Comparison of ENCODE assay signal across 23 mouse cellular contexts in genomic region chr7:143082024-143082423, GRCm38 (mm10). TPM values are rescaled to one million over a fixed set of nuclear protein-coding genes. Genes with fewer than 3 reads are reported as not detected.
DNase-seq lines count a peak whose midpoint lies in the region; ATAC-seq and TF ChIP-seq lines count a peak whose summit lies in the region.
"Had no signal": no experiment of that assay in that cellular context is flagged by ENCODE, and none has a peak within 500 bp of the region (broad histone marks: within the 10 kb centered on the region; RNA-seq: fewer than 3 reads in every experiment).

No protein-coding gene starts in this region.

- no peaks in the 10 kb centered on the region for H3K9me3 ChIP-seq in liver, embryonic 11.5 days (ENCODE audit: control insufficient read depth, low read length)
- H3K9me3 ChIP-seq in liver, postnatal 0 days (ENCODE audit: low read length) = no peaks in the 10 kb centered on the region
- no peaks in the 10 kb centered on the region for H3K9me3 ChIP-seq in CH12.LX (replicated peaks; ENCODE audit: low read length)
- H3K9me3 ChIP-seq: embryonic facial prominence, embryonic 10.5 days; forebrain, embryonic 13.5 days; G1E; heart, embryonic 12.5 days; hindbrain, embryonic 10.5 days had no signal

- H3K36me3 ChIP-seq in liver, embryonic 11.5 days (ENCODE audit: control insufficient read depth, insufficient read depth, low read length) = no peaks in the 10 kb centered on the region
- no peaks in the 10 kb centered on the region for H3K36me3 ChIP-seq in liver, postnatal 0 days (replicated peaks; ENCODE audit: insufficient read depth, low read length)
- H3K36me3 ChIP-seq in CH12.LX (replicated peaks in 1 of 2; ENCODE audit: control insufficient read depth in 1 of 2, insufficient read depth in 1 of 2, low read length in 1 of 2) (peaks cover 0 to 5% of the 10 kb centered on the region in 2 experiments), myocyte (ENCODE audit: control insufficient read depth, insufficient read depth) (no peaks in the 10 kb centered on the region)
- H3K36me3 ChIP-seq: embryonic facial prominence, embryonic 10.5 days; G1E; heart, embryonic 12.5 days; hindbrain, embryonic 10.5 days had no signal

- no peak for DNase-seq in liver, embryonic 11.5 days (ENCODE audit: low spot score)
- no peak for DNase-seq in liver, postnatal 0 days
- DNase-seq in CH12.LX (ENCODE audit: extremely low read depth) = peak; percentile 69
- peak; percentile 23 for DNase-seq in MN1 (ENCODE audit: low spot score)
- DNase-seq: adrenal gland, adult 2 months; adrenal gland, postnatal 36 days; cerebellum, adult 2 months; cerebellum, postnatal 10 days; forebrain, postnatal 0 days; gastrocnemius, adult 2 months; gastrocnemius, postnatal 25 days had no signal

- TF ChIP-seq EP300 in liver, postnatal 0 days (IDR thresholded peaks at IDR 0.05; ENCODE audit: low read depth) = no peak
- TF ChIP-seq EP300 in CH12.LX (IDR thresholded peaks at IDR 0.05; ENCODE audit: low read length) = no peak

- H3ac ChIP-seq in myocyte (ENCODE audit: control insufficient read depth, insufficient read length) = no peak overlapping the region

- dilution Hi-C loops in CH12.LX (cut with MboI; ENCODE audit: extremely low pct_ligation_motif_present, extremely low pct_unique_long_range_greater_than_20kb, low sequenced_read_pairs) = no loop called here

- TF ChIP-seq POLR2A in CH12.LX (IDR thresholded peaks at IDR 0.05; ENCODE audit: low read depth, low read length) (no peak), myocyte (IDR thresholded peaks at IDR 0.05; ENCODE audit: insufficient read length, low read depth) (no peak)

- no peaks in the 10 kb centered on the region for H3K4me1 ChIP-seq in liver, embryonic 11.5 days (replicated peaks; ENCODE audit: control insufficient read depth, insufficient read depth, low read length)
- H3K4me1 ChIP-seq in liver, postnatal 0 days (ENCODE audit: insufficient read depth) = no peaks in the 10 kb centered on the region
- peaks cover 10 to 37% of the 10 kb centered on the region in 2 experiments for H3K4me1 ChIP-seq in CH12.LX (ENCODE audit: control insufficient read depth in 1 of 2, insufficient read depth in 2 of 2)

- TF ChIP-seq RAD21 in CH12.LX (IDR thresholded peaks at IDR 0.05; ENCODE audit: low read depth, low read length) = no peak; the same call in 1 of the 2 replicates

- no peak overlapping the region for H3K4me2 ChIP-seq in liver, embryonic 11.5 days
- H3K4me2 ChIP-seq in liver, postnatal 0 days (ENCODE audit: low read depth, low read length) = no peak overlapping the region
- H3K4me2 ChIP-seq in CH12.LX (ENCODE audit: insufficient read depth, low read depth, poor library complexity, severe bottlenecking) (no peak overlapping the region), myocyte (ENCODE audit: low read depth) (no peak overlapping the region)
- H3K4me2 ChIP-seq: forebrain, embryonic 13.5 days; heart, embryonic 12.5 days; hindbrain, embryonic 14.5 days had no signal

- 0 out of 2 replicates have a peak, but pooled peaks cover 2% of the 10 kb centered on the region for H3K27me3 ChIP-seq in liver, embryonic 11.5 days (replicated peaks; ENCODE audit: control insufficient read depth, insufficient read depth, low read length)
- H3K27me3 ChIP-seq in liver, postnatal 0 days (ENCODE audit: insufficient read depth, low read length) = no peaks in the 10 kb centered on the region
- H3K27me3 ChIP-seq in CH12.LX (replicated peaks) = no peaks in the 10 kb centered on the region
- peaks cover 8% of the 10 kb centered on the region for H3K27me3 ChIP-seq in myocyte (ENCODE audit: control insufficient read depth, insufficient read depth, insufficient read length)
- H3K27me3 ChIP-seq: Patski had no signal

- no peak overlapping the region for H3K9ac ChIP-seq in liver, embryonic 11.5 days (ENCODE audit: low read depth, low read length)
- no peak overlapping the region for H3K9ac ChIP-seq in liver, postnatal 0 days (replicated peaks)
- no peak overlapping the region for H3K9ac ChIP-seq in CH12.LX (ENCODE audit: insufficient read depth, low read depth)
- H3K9ac ChIP-seq: forebrain, embryonic 13.5 days; forebrain, postnatal 0 days; heart, embryonic 12.5 days; hindbrain, embryonic 14.5 days had no signal

- WGBS in liver, embryonic 11.5 days = 53% methylated on average over 6 of the region's 6 CpGs
- WGBS in liver, postnatal 0 days (ENCODE audit: insufficient replicate concordance) = 44% methylated on average over 6 of the region's 6 CpGs

- no peak overlapping the region for H3K27ac ChIP-seq in liver, embryonic 11.5 days (ENCODE audit: low read depth, low read length)
- no peak overlapping the region for H3K27ac ChIP-seq in liver, postnatal 0 days (ENCODE audit: low read depth)
- H3K27ac ChIP-seq in CH12.LX (ENCODE audit: insufficient read depth, low read depth) = no peak overlapping the region
- H3K27ac ChIP-seq: embryonic facial prominence, embryonic 10.5 days; forebrain, embryonic 13.5 days; gastrocnemius, adult 2 months; hindbrain, embryonic 10.5 days; hindbrain, embryonic 14.5 days had no signal

- no peak overlapping the region for H3K4me3 ChIP-seq in liver, embryonic 11.5 days (ENCODE audit: low read depth, low read length)
- no peak overlapping the region for H3K4me3 ChIP-seq in liver, postnatal 0 days (ENCODE audit: low read depth, low read length)
- H3K4me3 ChIP-seq in CH12.LX (replicated peaks in 1 of 3; ENCODE audit: low read depth in 2 of 3, low read length in 2 of 3, poor library complexity in 1 of 3) = no peak overlapping the region
- H3K4me3 ChIP-seq in myocyte = no peak overlapping the region
- H3K4me3 ChIP-seq: embryonic facial prominence, embryonic 10.5 days; forebrain, embryonic 13.5 days; gastrocnemius, adult 2 months; heart, embryonic 12.5 days; hindbrain, embryonic 10.5 days had no signal

- TF ChIP-seq CTCF in liver, postnatal 0 days (IDR thresholded peaks at IDR 0.05; ENCODE audit: low read depth) = no peak
- TF ChIP-seq CTCF in CH12.LX (conservative IDR thresholded peaks at IDR 0.05 in 1 of 2, IDR thresholded peaks at IDR 0.05 in 1 of 2; ENCODE audit: low read depth in 2 of 2, low read length in 2 of 2) = peak in 1 of 2 experiments; percentile 44; a peak in 2 of 4 replicates

- 0 out of 2 replicates have a peak, but pooled peaks have one; percentile 49 for ATAC-seq in liver, embryonic 11.5 days (replicated peaks; ENCODE audit: low FRiP score)
- ATAC-seq in liver, postnatal 0 days = no peak
- no peak for ATAC-seq in CD4-positive, CD25-positive, alpha-beta regulatory T cell, adult 4 months
- ATAC-seq: activated CD4-positive, CD25-positive, alpha-beta regulatory T cell, adult 4 months; forebrain, embryonic 13.5 days; forebrain, postnatal 0 days; Patski had no signal

- in situ Hi-C loops in CH12.LX (cut with MboI; ENCODE audit: low pct_ligation_motif_present, low pct_unique_long_range_greater_than_20kb, low sequenced_read_pairs) = no loop called here

- H3K79me2 ChIP-seq in CH12.LX (replicated peaks; ENCODE audit: control insufficient read depth, extremely low read depth, insufficient read depth, poor library complexity, severe bottlenecking) (no peaks in the 10 kb centered on the region), myocyte (ENCODE audit: control insufficient read depth, insufficient read depth) (no peaks in the 10 kb centered on the region)

TF ChIP-seq in CH12.LX, 34 proteins besides CTCF, POLR2A, EP300 and RAD21 (continues in another document):
- TF ChIP-seq ZC3H11A (IDR thresholded peaks at IDR 0.05; ENCODE audit: low read depth, low read length) (no peak), E2F4 (IDR thresholded peaks at IDR 0.05; ENCODE audit: insufficient replicate concordance, low read depth, low read length) (no peak), MAX (IDR thresholded peaks at IDR 0.05; ENCODE audit: low read length) (peak; percentile 92)

TF ChIP-seq in myocyte, 11 proteins besides CTCF, POLR2A, EP300 and RAD21 (continues in another document):
- TF ChIP-seq TCF3 (IDR thresholded peaks at IDR 0.05; ENCODE audit: insufficient read length, low read depth) (no peak), MYOG (IDR thresholded peaks at IDR 0.05; ENCODE audit: control insufficient read depth in 1 of 3, insufficient read depth in 1 of 3, insufficient read length in 2 of 3, low read depth in 2 of 3) (no peak)

RNA-seq across cellular contexts. Expression of gene Trpm5, which starts 12.4 kb away (rescaled TPM):
- polyA plus RNA-seq in liver, embryonic 11.5 days (2014; fragmentation: Nextera tagmentation; extraction: Ambion mirVana) = 1.2 and 1.3 TPM in 2 replicates
- polyA plus RNA-seq in liver, postnatal 0 days (2015; fragmentation: Nextera tagmentation; extraction: Ambion mirVana) = 0.13 and 0.42 TPM in 2 replicates
- 1.3 and 1.5 TPM in 2 replicates for total RNA-seq in CH12.LX (2012; rRNA removed)
- total RNA-seq in CH12.LX (2014; rRNA removed) = 1.1 and 1.4 TPM in 2 replicates
- polyA plus RNA-seq in CH12.LX (2012; ENCODE audit: insufficient read length, low read depth) = 1.7 and 3.0 TPM in 2 replicates
- 6.9 TPM for polyA plus RNA-seq in myocyte (2012; fragmentation: generic; extraction: Trizol)
- not detected for polyA plus RNA-seq in CD4-positive, CD25-positive, alpha-beta regulatory T cell, adult 4 months (2017; shearing (Covaris generic))
- total RNA-seq: gastrocnemius, adult 2 months; granulocyte monocyte progenitor cell, adult 5-6 weeks; heart, postnatal 25 days had no signal
- polyA plus RNA-seq: activated CD4-positive, CD25-positive, alpha-beta regulatory T cell, adult 4 months; G1E had no signal

RNA-seq across cellular contexts. Expression of gene Tssc4, which starts 13.0 kb away (rescaled TPM):
- 48.9 and 52.2 TPM in 2 replicates for polyA plus RNA-seq in liver, embryonic 11.5 days (2014; fragmentation: Nextera tagmentation; extraction: Ambion mirVana)
- 24.1 and 25.2 TPM in 2 replicates for polyA plus RNA-seq in liver, postnatal 0 days (2015; fragmentation: Nextera tagmentation; extraction: Ambion mirVana)
- total RNA-seq in CH12.LX (2012; rRNA removed) (49.8 and 58.7 TPM in 2 replicates), CH12.LX (2014; rRNA removed) (47.3 and 55.1 TPM in 2 replicates)
- polyA plus RNA-seq in CH12.LX (2012; ENCODE audit: insufficient read length, low read depth) (44.1 and 49.6 TPM in 2 replicates), myocyte (2012; fragmentation: generic; extraction: Trizol) (78.6 TPM)
- polyA plus RNA-seq in CD4-positive, CD25-positive, alpha-beta regulatory T cell, adult 4 months (2017; shearing (Covaris generic)) = 10 to 100 TPM; 34.8 to 52.8 TPM

RNA-seq across cellular contexts. Expression of gene Kcnq1, which starts 24.1 kb away (rescaled TPM):
- 0.59 and 1.2 TPM in 2 replicates for polyA plus RNA-seq in liver, embryonic 11.5 days (2014; fragmentation: Nextera tagmentation; extraction: Ambion mirVana)
- 0.37 and 0.63 TPM in 2 replicates for polyA plus RNA-seq in liver, postnatal 0 days (2015; fragmentation: Nextera tagmentation; extraction: Ambion mirVana)
- not detected in 2 replicates for total RNA-seq in CH12.LX (2012; rRNA removed)
- not detected in 2 replicates for total RNA-seq in CH12.LX (2014; rRNA removed)
- not detected in 2 replicates for polyA plus RNA-seq in CH12.LX (2012; ENCODE audit: insufficient read length, low read depth)
- polyA plus RNA-seq in myocyte (2012; fragmentation: generic; extraction: Trizol) = 0.12 TPM
- not detected for polyA plus RNA-seq in CD4-positive, CD25-positive, alpha-beta regulatory T cell, adult 4 months (2017; shearing (Covaris generic))
- total RNA-seq: G1E; granulocyte monocyte progenitor cell, adult 5-6 weeks had no signal
- polyA plus RNA-seq: activated CD4-positive, CD25-positive, alpha-beta regulatory T cell, adult 4 months; G1E had no signal

RNA-seq across cellular contexts. Expression of gene Cd81, which starts 29.5 kb away (rescaled TPM):
- polyA plus RNA-seq in liver, embryonic 11.5 days (2014; fragmentation: Nextera tagmentation; extraction: Ambion mirVana) = 273 and 276 TPM in 2 replicates
- 213 and 231 TPM in 2 replicates for polyA plus RNA-seq in liver, postnatal 0 days (2015; fragmentation: Nextera tagmentation; extraction: Ambion mirVana)
- total RNA-seq in CH12.LX (2012; rRNA removed) (275 and 327 TPM in 2 replicates), CH12.LX (2014; rRNA removed) (334 and 352 TPM in 2 replicates)
- polyA plus RNA-seq in CH12.LX (2012; ENCODE audit: insufficient read length, low read depth) (318 and 325 TPM in 2 replicates), myocyte (2012; fragmentation: generic; extraction: Trizol) (744 TPM)
- polyA plus RNA-seq in CD4-positive, CD25-positive, alpha-beta regulatory T cell, adult 4 months (2017; shearing (Covaris generic)) = 100 to 1,000 TPM; 290 to 354 TPM

Comparison
In these comparisons a context has a peak if more than half of its experiments do, and no peak if none do; other contexts are left out.
1. DNase-seq: peak in CH12.LX (single experiment) and MN1 (single experiment); none in liver, embryonic 11.5 days (single experiment) and liver, postnatal 0 days (single experiment).